Mouse (Mus musculus) adrenal gland, postnatal 4 days (tissue): ENCODE measurements around the gene Churc1. TPM values are rescaled to one million over a fixed set of nuclear protein-coding genes. Genes with fewer than 3 reads are reported as not detected.
"Not testable (repeated sequence)": the region's sequence is repeated elsewhere in the genome, so short reads cannot be mapped to it uniquely, and the experiment has no call there.

Source experiments
- DNase-seq, 2 experiments: peaks; one replicate each; pipeline ENCODE4 v3.0.0; 2021 to 2022; ENCODE audit warnings: low spot score in 2 of 2, mixed read lengths in 2 of 2
- total RNA-seq, 2 experiments: library from RNA; stranded (reverse); gene quantifications; 2 replicates each; pipeline ENCODE4 v1.2.3; 2021

The Churc1 gene
- total RNA-seq, 2 experiments from 2014 or later, result 82.3 to 84.2 TPM

DNA sequence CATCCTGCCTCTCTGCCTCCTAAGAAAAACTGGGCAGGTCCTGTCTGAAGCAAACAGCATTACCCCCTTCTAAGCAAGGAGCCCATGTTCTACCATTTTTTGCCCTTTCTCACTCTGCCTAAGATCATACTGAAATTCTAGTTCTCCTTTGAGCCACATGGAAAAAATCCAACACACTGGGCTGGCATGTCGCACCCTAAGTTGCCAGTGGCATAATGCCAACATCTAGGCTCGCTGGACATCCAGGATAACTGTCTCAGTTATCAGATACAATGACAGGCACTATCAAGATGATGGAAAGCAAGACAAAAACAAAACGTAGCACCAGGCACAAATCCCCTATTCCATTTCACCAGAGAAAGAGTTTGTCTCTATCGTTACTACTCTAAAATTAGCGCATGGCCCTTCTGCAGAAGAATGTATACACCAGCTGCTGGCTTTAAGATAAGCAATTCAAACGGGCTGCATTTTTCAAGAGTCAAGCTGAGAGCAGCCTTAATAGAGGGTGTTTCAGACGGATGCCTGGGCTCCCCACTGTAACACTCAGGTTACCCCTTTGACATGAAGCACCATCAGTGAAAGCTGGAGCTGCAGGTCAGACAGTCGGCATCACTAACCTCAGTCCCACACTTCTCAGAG is 25.2 kb downstream of the Churc1 start:
- no peak for DNase-seq

- DNase-seq, result not testable (repeated sequence)
Measured at GRCm38 (mm10) chr12:76792540-76792939, 27.2 kb downstream of the Churc1 start.

DNA sequence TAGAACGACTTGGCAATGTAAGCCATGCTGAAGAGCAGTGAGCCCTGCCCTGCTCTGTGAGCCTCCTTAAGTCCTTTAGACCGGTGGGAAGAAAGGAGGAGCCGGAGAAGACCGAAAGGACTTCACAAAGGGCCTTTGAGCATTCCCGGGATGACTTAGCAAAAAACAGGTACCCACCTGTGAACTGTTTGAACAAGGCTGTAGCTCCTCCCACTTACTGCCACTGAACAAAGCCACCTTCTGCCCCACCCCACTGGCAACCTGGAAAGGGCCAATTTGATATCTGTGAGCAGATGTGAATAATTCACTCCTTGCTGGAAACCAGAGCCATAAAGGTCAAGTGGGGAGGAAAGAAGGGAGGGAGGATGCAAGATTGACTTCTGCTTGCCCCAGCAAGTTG is 30.0 kb downstream of the Churc1 start, which contains the start of gene Gpx2:
Gene Gpx2, minus strand, starts transcription at position 205 of the 400 bp plus-strand sequence.
- DNase-seq, result no peak

DNA sequence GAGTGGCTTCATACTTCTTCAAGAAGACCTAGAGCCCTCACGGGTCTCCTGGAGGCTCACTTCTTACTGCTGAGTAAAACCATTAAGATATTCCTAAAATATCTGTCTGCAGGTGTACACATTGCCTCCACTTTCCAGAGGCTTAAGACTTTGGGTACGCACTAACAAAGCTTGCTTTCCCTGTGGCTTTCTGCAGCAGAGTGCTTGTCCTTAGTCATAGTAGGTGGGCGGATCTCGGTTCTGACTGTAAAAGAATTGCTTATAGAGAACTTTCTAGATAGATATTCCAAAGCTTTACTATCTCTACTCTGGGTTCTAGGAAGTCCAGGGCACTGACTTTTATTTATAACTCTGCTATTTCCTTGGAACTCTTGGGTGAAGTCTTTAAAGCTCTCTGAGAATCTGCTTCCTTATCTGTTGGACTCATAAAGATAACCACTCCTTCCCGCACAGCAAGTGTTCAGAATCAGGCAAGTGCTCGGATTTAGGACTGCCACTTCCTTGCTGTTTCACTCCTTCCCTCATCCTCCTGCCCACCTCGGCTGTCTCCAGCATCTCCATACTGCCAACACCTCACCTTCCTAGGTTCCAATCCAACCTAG is 31.7 kb downstream of the Churc1 start:
- DNase-seq, result no peak

DNA sequence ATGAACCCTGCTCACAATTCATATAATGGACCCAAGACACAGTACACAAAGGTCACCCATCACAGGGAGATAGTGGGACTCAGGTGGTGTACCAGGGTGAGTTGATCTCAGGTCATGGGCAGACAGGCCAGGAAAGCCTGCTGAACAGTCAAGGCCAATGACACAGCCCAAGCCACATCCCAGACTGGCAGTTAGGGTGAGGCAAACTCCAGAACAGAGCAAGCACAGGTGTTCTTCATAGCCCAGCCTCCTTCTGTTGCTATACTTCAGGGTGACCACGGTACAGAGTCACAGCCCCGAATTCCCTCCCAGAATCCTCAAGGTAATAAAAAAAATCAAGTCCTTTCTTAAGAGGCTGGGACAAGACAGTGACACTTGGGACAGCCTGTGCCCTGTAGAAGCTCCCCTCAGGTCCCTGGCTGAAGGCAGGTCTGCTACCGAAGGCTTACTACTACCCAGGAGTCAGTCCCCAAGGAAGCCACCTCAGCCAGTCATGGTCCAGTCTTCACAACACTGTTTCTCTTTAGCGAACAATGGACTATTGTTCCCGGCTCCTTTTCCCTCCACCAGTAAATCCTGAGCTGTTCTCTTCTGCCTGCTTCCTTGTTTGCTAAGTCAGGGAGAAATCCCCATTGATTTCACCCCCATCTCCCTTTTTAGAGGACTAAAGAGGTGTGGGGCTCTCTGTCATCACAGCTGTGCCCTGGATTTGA is 32.8 kb downstream of the Churc1 start:
- no peak for DNase-seq

- DNase-seq, result no peak
Measured at GRCm38 (mm10) chr12:76803028-76803427, 37.7 kb downstream of the Churc1 start.

GRCm38 (mm10) chr12:76803700-76804252 is 38.4 kb downstream of the Churc1 start:
- peak in 1 of 2 experiments; percentile 15 for DNase-seq

GRCm38 (mm10) chr12:76805056-76805811 is 39.9 kb downstream of the Churc1 start:
- DNase-seq, result no peak

DNA sequence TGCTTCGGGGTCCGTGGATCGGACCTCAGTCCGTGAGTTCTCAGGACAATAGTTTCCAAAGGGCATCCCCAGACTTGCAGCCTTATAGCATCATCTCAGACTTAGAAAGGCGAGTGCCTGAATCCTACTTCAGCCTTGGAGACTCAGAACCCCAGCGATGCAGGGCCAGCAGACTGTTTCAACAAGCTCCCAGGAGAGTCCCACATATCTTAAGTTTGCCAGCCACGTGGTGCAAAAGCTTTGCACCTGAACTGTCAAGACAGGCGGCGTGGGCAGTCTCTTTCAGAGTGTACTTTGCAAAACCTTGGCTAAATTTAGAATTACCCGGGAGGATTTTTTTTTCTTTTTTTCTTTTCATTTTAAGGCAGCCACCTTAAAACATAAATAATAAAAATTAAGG is 42.5 kb downstream of the Churc1 start:
- DNase-seq, result no peak

GRCm38 (mm10) chr12:76810491-76810890 is 45.2 kb downstream of the Churc1 start:
- no peak for DNase-seq

DNA sequence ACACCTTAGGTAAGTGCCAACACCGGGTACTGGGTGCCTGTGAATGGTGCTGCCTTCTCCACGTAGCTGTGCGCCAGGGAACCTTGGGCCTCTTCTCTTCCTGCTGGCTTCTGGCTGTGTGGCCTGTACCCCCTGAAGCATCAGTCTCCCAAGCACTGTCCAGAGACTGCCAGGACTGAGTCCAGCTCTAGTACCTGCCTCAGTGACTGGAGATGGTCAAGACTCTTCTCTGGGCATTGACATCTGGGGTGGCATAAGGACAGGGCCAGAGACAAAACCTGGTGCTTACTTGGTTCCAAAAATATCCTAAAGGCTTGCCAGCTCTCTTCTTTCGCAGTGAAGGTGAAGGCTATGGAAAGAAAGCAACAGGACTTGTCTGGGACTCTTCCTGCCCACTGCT is 45.7 kb downstream of the Churc1 start:
- DNase-seq, result no peak

GRCm38 (mm10) chr12:76813543-76813942 is 48.2 kb downstream of the Churc1 start:
- no peak for DNase-seq

DNA sequence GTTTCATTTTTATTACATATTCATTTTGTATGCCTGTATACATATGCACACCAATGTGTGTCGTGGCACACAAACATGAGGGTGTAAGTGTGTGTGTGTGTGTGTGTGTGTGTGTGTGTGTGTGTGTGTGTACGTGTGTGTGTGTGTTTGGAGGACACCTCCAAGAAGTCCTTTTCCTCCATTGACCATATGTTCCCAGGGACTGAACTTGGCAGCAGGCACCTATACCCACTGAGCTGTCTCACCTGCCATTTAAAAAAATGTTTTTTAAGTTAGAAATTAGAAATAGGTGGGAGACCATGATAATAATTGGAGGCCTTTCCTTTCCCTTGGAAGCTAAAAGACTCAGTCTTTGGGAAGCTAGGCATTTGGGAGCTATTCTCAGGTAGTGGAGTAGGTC is 48.8 kb downstream of the Churc1 start:
- DNase-seq, result no peak

GRCm38 (mm10) chr12:76816720-76817119 is 51.4 kb downstream of the Churc1 start:
- no peak for DNase-seq

- no peak for DNase-seq
Measured at GRCm38 (mm10) chr12:76817176-76817575, 51.8 kb downstream of the Churc1 start.

- DNase-seq, result no peak
Measured at GRCm38 (mm10) chr12:76818120-76818519, 52.8 kb downstream of the Churc1 start.

- DNase-seq, result no peak
Measured at GRCm38 (mm10) chr12:76818908-76819307, 53.6 kb downstream of the Churc1 start.

GRCm38 (mm10) chr12:76819816-76820215 is 54.5 kb downstream of the Churc1 start:
- no peak for DNase-seq

DNA sequence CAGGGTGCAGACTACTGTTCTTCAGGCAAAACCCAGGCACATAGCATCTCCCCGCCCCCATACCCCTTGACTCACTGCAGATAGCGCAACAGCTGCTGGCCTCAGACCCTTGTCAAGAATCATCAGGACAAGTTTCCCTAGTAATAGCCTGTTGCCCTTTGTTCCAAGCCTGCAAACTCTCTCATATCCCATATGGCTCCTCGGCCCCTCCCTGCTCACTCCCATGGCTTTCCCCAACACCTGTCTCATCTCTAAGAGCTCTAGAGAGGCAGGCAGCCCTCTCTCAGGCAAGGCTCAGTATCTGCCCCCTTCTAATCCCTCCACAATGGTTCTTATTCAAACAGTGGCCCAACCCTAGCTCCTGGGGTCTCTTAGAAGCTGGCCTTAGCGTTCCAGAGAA is 55.3 kb downstream of the Churc1 start:
- DNase-seq, result no peak

GRCm38 (mm10) chr12:76822002-76822650 is 56.8 kb downstream of the Churc1 start:
- no peak for DNase-seq

DNA sequence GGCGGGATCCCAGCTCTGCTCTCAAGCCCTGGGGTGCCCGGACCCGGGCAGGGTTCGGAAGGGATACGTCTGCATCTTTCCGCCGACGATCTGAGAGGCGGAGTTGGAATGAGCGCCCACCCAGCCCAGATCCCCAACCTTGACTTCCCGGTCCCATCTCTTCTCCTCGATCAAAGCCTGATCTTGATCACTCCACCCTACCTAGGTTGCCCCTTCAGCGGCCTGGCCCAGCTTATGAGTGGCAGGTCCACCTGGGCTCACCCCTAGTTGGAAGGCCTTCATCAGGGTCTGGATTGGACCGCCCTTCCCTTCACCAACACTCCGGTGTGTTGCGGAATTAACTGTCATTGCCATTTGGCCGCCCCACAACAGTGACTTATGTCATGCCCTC is 57.3 kb downstream of the Churc1 start, which contains the start of gene Rab15:
Gene Rab15, minus strand, starts transcription at position 258 of the 391 bp plus-strand sequence.
- DNase-seq, result no peak
